Mouse (Mus musculus): ENCODE measurements around the gene Lmna. TPM values are rescaled to one million over a fixed set of nuclear protein-coding genes. Genes with fewer than 3 reads are reported as not detected.

The Lmna gene
- polyA plus RNA-seq, 1 experiment from 2014 or later: 17.9 TPM

- H3K27me3 ChIP-seq (ENCODE audit: control insufficient read depth, insufficient read depth, low read length): no peaks in the 10 kb centered on the region
- no peak overlapping the region for H3K4me3 ChIP-seq (ENCODE audit: low read depth, low read length)
- no peaks in the 10 kb centered on the region for H3K9me3 ChIP-seq (ENCODE audit: control insufficient read depth, low read length)
- H3K4me2 ChIP-seq: no peak overlapping the region
- WGBS: 84% methylated on average over 6 of the region's 7 CpGs
- peaks cover 11% of the 10 kb centered on the region for H3K36me3 ChIP-seq (ENCODE audit: control insufficient read depth, insufficient read depth, low read length)
- DNase-seq (ENCODE audit: low spot score, missing footprints) (peak; percentile 85), ATAC-seq (ENCODE audit: low FRiP score) (no peak)
- no peak overlapping the region for H3K9ac ChIP-seq (ENCODE audit: low read length)
- no peak overlapping the region; the same call in 1 of the 2 replicates for H3K27ac ChIP-seq (ENCODE audit: low read depth, low read length)
- H3K4me1 ChIP-seq (ENCODE audit: control insufficient read depth, insufficient read depth, low read length): peaks cover 38% of the 10 kb centered on the region
Measured at GRCm38 (mm10) chr3:88541622-88542401, 32.1 kb upstream of the Lmna start.

- H3K4me1 ChIP-seq (ENCODE audit: control insufficient read depth, insufficient read depth, low read length): peaks cover 55% of the 10 kb centered on the region
- 31% methylated on average over 5 of the region's 5 CpGs for WGBS
- H3K9ac ChIP-seq (ENCODE audit: low read length): peak overlapping the region; percentile 50
- ATAC-seq (ENCODE audit: low FRiP score) (no peak), DNase-seq (ENCODE audit: low spot score, missing footprints) (no peak)
- H3K4me3 ChIP-seq (ENCODE audit: low read depth, low read length): no peak overlapping the region
- H3K36me3 ChIP-seq (ENCODE audit: control insufficient read depth, insufficient read depth, low read length): peaks cover 20% of the 10 kb centered on the region
- H3K27me3 ChIP-seq (ENCODE audit: control insufficient read depth, insufficient read depth, low read length): no peaks in the 10 kb centered on the region
- peak overlapping the region; percentile 60 for H3K27ac ChIP-seq (ENCODE audit: low read depth, low read length)
- peak overlapping the region; percentile 14; the same call in 1 of the 2 replicates for H3K4me2 ChIP-seq
- no peaks in the 10 kb centered on the region for H3K9me3 ChIP-seq (ENCODE audit: control insufficient read depth, low read length)
Measured at GRCm38 (mm10) chr3:88540085-88540484, 30.3 kb upstream of the Lmna start.

DNA sequence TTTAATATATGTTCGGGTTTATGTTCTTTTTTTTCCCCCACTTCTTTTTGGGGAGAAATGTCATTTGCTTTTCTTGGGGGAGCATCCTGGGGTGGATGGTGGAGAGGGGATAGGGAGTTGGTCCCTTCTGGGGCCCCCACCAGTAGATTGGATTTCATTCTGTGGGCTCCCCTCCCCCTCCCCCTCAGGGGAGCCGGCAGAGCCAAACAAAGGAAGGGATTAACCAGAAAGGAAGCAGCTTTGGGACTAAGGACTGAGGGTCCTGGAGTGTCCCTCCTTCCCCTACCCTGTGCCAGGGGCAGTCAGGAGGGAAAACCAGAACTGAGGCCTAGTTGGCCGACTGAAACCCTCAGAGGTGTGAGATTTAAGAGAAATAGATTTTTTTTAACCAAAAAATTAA lies 29.6 kb upstream of the Lmna start:
- Histone ChIP-seq H3K9ac (ENCODE audit: low read length) (peak overlapping the region; percentile 50), H3K9me3 (ENCODE audit: control insufficient read depth, low read length) (no peaks in the 10 kb centered on the region), H3K27ac (ENCODE audit: low read depth, low read length) (peak overlapping the region; percentile 60), H3K36me3 (ENCODE audit: control insufficient read depth, insufficient read depth, low read length) (peaks cover 20% of the 10 kb centered on the region), H3K4me1 (ENCODE audit: control insufficient read depth, insufficient read depth, low read length) (peaks cover 62% of the 10 kb centered on the region), H3K4me3 (ENCODE audit: low read depth, low read length) (no peak overlapping the region), H3K27me3 (ENCODE audit: control insufficient read depth, insufficient read depth, low read length) (no peaks in the 10 kb centered on the region), H3K4me2 (peak overlapping the region; percentile 3; the same call in 1 of the 2 replicates)
- WGBS: under 1% methylated on average over 3 of the region's 3 CpGs
- peak; percentile 95 for DNase-seq (ENCODE audit: low spot score, missing footprints)
- ATAC-seq (ENCODE audit: low FRiP score): peak; percentile 60

GRCm38 (mm10) chr3:88538271-88539145 lies 28.8 kb upstream of the Lmna start:
- Histone ChIP-seq H3K4me3 (ENCODE audit: low read depth, low read length) (0 out of 2 replicates have a peak overlapping the region, but pooled peaks have one; percentile 4), H3K4me2 (peak overlapping the region; percentile 26), H3K27ac (ENCODE audit: low read depth, low read length) (peak overlapping the region; percentile 22), H3K4me1 (ENCODE audit: control insufficient read depth, insufficient read depth, low read length) (peaks cover 66% of the 10 kb centered on the region), H3K27me3 (ENCODE audit: control insufficient read depth, insufficient read depth, low read length) (no peaks in the 10 kb centered on the region), H3K9ac (ENCODE audit: low read length) (peak overlapping the region; percentile 1), H3K36me3 (ENCODE audit: control insufficient read depth, insufficient read depth, low read length) (peaks cover 20% of the 10 kb centered on the region), H3K9me3 (ENCODE audit: control insufficient read depth, low read length) (no peaks in the 10 kb centered on the region)
- DNase-seq (ENCODE audit: low spot score, missing footprints) (peak; percentile 94), ATAC-seq (ENCODE audit: low FRiP score) (peak; percentile 15; the same call in 1 of the 2 replicates)
- WGBS: 14% methylated on average over 9 of the region's 9 CpGs

DNA sequence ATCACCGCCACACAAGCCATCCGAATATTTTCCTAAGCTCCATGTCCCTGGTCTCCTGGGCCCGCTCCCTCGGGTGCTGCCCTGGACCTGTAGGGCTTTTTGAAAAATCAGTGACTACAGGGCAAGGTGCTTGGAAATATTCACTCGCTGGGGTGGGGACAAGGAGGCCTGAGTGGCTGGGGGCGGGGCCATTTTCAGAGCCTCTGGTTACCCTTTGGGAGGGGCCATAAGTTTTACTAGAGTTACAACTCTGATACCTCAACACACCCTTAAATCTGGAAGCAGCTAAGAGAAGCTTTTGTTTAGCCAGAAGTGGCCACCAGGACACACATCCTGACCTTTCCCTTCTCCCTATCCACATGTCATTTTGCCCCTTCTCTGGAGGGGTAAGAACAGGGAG lies 27.4 kb upstream of the Lmna start:
- ATAC-seq (ENCODE audit: low FRiP score) (no peak), DNase-seq (ENCODE audit: low spot score, missing footprints) (peak; percentile 90)
- H3K27me3 ChIP-seq (ENCODE audit: control insufficient read depth, insufficient read depth, low read length): no peaks in the 10 kb centered on the region
- H3K4me3 ChIP-seq (ENCODE audit: low read depth, low read length): peak overlapping the region; percentile 96
- peak overlapping the region; percentile 96 for H3K4me2 ChIP-seq
- peak overlapping the region; percentile 100 for H3K9ac ChIP-seq (ENCODE audit: low read length)
- peak overlapping the region; percentile 51 for H3K27ac ChIP-seq (ENCODE audit: low read depth, low read length)
- H3K36me3 ChIP-seq (ENCODE audit: control insufficient read depth, insufficient read depth, low read length): peaks cover 20% of the 10 kb centered on the region
- no peaks in the 10 kb centered on the region for H3K9me3 ChIP-seq (ENCODE audit: control insufficient read depth, low read length)
- H3K4me1 ChIP-seq (ENCODE audit: control insufficient read depth, insufficient read depth, low read length): peaks cover 66% of the 10 kb centered on the region
- WGBS: 54% methylated on average over 6 of the region's 6 CpGs

DNA sequence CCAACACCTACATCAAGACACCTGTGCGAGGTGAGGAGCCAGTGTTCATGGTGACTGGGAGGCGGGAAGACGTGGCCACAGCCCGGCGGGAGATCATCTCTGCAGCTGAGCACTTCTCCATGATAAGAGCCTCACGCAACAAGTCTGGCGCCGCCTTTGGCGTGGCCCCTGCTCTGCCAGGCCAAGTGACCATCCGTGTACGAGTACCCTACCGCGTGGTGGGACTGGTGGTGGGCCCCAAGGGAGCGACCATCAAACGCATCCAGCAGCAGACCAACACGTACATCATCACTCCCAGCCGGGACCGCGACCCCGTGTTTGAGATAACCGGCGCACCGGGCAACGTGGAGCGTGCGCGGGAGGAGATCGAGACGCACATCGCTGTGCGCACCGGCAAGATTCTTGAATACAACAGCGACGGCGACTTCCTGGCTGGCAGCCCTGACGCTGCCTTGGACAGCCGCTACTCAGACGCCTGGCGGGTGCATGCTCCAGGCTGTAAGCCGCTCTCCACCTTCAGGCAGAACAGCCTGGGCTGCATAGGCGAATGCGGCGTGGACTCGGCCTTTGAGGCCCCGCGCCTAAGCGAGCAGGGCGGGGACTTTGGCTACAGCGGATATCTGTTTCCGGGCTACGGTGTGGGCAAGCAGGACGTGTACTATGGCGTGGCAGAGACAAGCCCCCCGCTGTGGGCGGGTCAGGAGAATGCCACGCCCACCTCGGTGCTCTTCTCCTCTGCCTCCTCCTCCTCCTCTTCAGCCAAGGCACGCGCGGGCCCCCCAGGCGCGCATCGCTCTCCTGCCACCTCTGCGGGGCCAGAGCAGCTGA lies 26.6 kb upstream of the Lmna start:
- ATAC-seq (ENCODE audit: low FRiP score) (peak; percentile 4), DNase-seq (ENCODE audit: low spot score, missing footprints) (peak; percentile 96)
- Histone ChIP-seq H3K9ac (ENCODE audit: low read length) (peak overlapping the region; percentile 100), H3K27me3 (ENCODE audit: control insufficient read depth, insufficient read depth, low read length) (no peaks in the 10 kb centered on the region), H3K9me3 (ENCODE audit: control insufficient read depth, low read length) (no peaks in the 10 kb centered on the region), H3K4me3 (ENCODE audit: low read depth, low read length) (peak overlapping the region; percentile 96), H3K4me1 (ENCODE audit: control insufficient read depth, insufficient read depth, low read length) (peaks cover 66% of the 10 kb centered on the region), H3K4me2 (peak overlapping the region; percentile 96), H3K27ac (ENCODE audit: low read depth, low read length) (peak overlapping the region; percentile 51), H3K36me3 (ENCODE audit: control insufficient read depth, insufficient read depth, low read length) (peaks cover 20% of the 10 kb centered on the region)
- WGBS: 5% methylated on average over 64 of the region's 64 CpGs

GRCm38 (mm10) chr3:88535527-88535926 lies 25.8 kb upstream of the Lmna start:
- peak overlapping the region; percentile 47 for H3K27ac ChIP-seq (ENCODE audit: low read depth, low read length)

DNA sequence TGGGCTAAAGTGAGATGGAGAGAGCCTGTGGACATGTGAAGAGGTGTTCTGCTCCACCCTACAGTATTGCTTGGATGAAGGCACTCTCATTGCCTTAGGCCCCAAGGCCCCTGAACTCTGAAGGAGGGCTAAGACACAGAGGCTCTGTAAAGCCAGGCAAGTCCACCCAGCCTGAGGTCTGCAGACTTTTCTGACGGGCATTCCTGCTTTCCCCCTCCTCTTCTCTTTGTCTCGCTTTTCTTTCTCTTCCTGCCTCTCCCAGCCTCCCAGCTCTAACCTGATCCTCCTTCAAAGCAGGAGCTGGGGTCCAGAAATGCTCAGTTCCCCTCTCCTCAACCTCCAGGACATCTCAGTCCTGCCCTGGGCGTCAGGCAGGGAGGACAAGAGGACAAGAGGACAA lies 25.2 kb upstream of the Lmna start:
- Histone ChIP-seq H3K4me1 (ENCODE audit: control insufficient read depth, insufficient read depth, low read length) (peaks cover 61% of the 10 kb centered on the region), H3K27me3 (ENCODE audit: control insufficient read depth, insufficient read depth, low read length) (no peaks in the 10 kb centered on the region), H3K27ac (ENCODE audit: low read depth, low read length) (peak overlapping the region; percentile 47), H3K9me3 (ENCODE audit: control insufficient read depth, low read length) (no peaks in the 10 kb centered on the region), H3K9ac (ENCODE audit: low read length) (peak overlapping the region; percentile 100), H3K36me3 (ENCODE audit: control insufficient read depth, insufficient read depth, low read length) (peaks cover 17% of the 10 kb centered on the region), H3K4me3 (ENCODE audit: low read depth, low read length) (peak overlapping the region; percentile 96), H3K4me2 (peak overlapping the region; percentile 96)
- 2% methylated on average over 3 of the region's 3 CpGs for WGBS
- DNase-seq (ENCODE audit: low spot score, missing footprints): peak; percentile 89
- no peak for ATAC-seq (ENCODE audit: low FRiP score)

More at GRCm38 (mm10) chr3:88535527-88535926, 25.8 kb upstream of the Lmna start:
- Histone ChIP-seq H3K4me1 (ENCODE audit: control insufficient read depth, insufficient read depth, low read length) (peaks cover 62% of the 10 kb centered on the region), H3K4me2 (peak overlapping the region; percentile 96), H3K36me3 (ENCODE audit: control insufficient read depth, insufficient read depth, low read length) (peaks cover 20% of the 10 kb centered on the region), H3K27me3 (ENCODE audit: control insufficient read depth, insufficient read depth, low read length) (no peaks in the 10 kb centered on the region), H3K9ac (ENCODE audit: low read length) (peak overlapping the region; percentile 100), H3K9me3 (ENCODE audit: control insufficient read depth, low read length) (no peaks in the 10 kb centered on the region), H3K4me3 (ENCODE audit: low read depth, low read length) (peak overlapping the region; percentile 96)
- ATAC-seq (ENCODE audit: low FRiP score): no peak
- WGBS: 33% methylated on average over 4 of the region's 4 CpGs
- peak; percentile 91 for DNase-seq (ENCODE audit: low spot score, missing footprints)
